Mouse (Mus musculus): ENCODE results near the gene Klk4. TPM values are rescaled to one million over a fixed set of nuclear protein-coding genes. Genes with fewer than 3 reads are reported as not detected.

The Klk4 gene
- polyA plus RNA-seq, 1 experiment from 2014 or later, result not detected

GRCm38 (mm10) chr7:43873237-43873636 is 7.7 kb upstream of the Klk4 start:
- Histone ChIP-seq H3K27ac (ENCODE audit: low read length) (no peak overlapping the region), H3K4me3 (ENCODE audit: low read depth, low read length) (no peak overlapping the region), H3K36me3 (ENCODE audit: control insufficient read depth, insufficient read depth) (no peaks in the 10 kb centered on the region), H3K4me1 (ENCODE audit: control insufficient read depth, low read depth, low read length) (no peaks in the 10 kb centered on the region), H3K27me3 (ENCODE audit: control insufficient read depth, insufficient read depth, low read depth, low read length) (no peaks in the 10 kb centered on the region), H3K9me3 (replicated peaks; ENCODE audit: control insufficient read depth, low read length) (no peaks in the 10 kb centered on the region), H3K4me2 (ENCODE audit: low read depth, low read length) (no peak overlapping the region), H3K9ac (ENCODE audit: low read depth, low read length) (no peak overlapping the region)
- ATAC-seq (ENCODE audit: low read depth), result no peak
- 11% methylated on average over 10 of the region's 10 CpGs for WGBS (ENCODE audit: insufficient replicate concordance)

- Histone ChIP-seq H3K4me3 (ENCODE audit: low read depth, low read length) (no peak overlapping the region), H3K27ac (ENCODE audit: low read length) (no peak overlapping the region), H3K36me3 (ENCODE audit: control insufficient read depth, insufficient read depth) (no peaks in the 10 kb centered on the region), H3K4me1 (ENCODE audit: control insufficient read depth, low read depth, low read length) (no peaks in the 10 kb centered on the region), H3K9me3 (replicated peaks; ENCODE audit: control insufficient read depth, low read length) (no peaks in the 10 kb centered on the region), H3K27me3 (ENCODE audit: control insufficient read depth, insufficient read depth, low read depth, low read length) (no peaks in the 10 kb centered on the region), H3K9ac (ENCODE audit: low read depth, low read length) (no peak overlapping the region), H3K4me2 (ENCODE audit: low read depth, low read length) (no peak overlapping the region)
- ATAC-seq (ENCODE audit: low read depth), result no peak
- 52% methylated on average over 3 of the region's 3 CpGs for WGBS (ENCODE audit: insufficient replicate concordance)
These were observed 7.3 kb upstream of the Klk4 start for GRCm38 (mm10) chr7:43873674-43874073.

- H3K9me3 ChIP-seq (replicated peaks; ENCODE audit: control insufficient read depth, low read length), result no peaks in the 10 kb centered on the region
- no peaks in the 10 kb centered on the region for H3K36me3 ChIP-seq (ENCODE audit: control insufficient read depth, insufficient read depth)
- no peaks in the 10 kb centered on the region for H3K4me1 ChIP-seq (ENCODE audit: control insufficient read depth, low read depth, low read length)
- WGBS (ENCODE audit: insufficient replicate concordance), result 71% methylated on average over 6 of the region's 6 CpGs
- H3K4me3 ChIP-seq (ENCODE audit: low read depth, low read length), result no peak overlapping the region
- no peaks in the 10 kb centered on the region for H3K27me3 ChIP-seq (ENCODE audit: control insufficient read depth, insufficient read depth, low read depth, low read length)
- H3K4me2 ChIP-seq (ENCODE audit: low read depth, low read length), result no peak overlapping the region
- ATAC-seq (ENCODE audit: low read depth), result no peak
- no peak overlapping the region for H3K9ac ChIP-seq (ENCODE audit: low read depth, low read length)
- no peak overlapping the region for H3K27ac ChIP-seq (ENCODE audit: low read length)
These were observed 6.0 kb upstream of the Klk4 start for GRCm38 (mm10) chr7:43874868-43875375.

- H3K4me2 ChIP-seq (ENCODE audit: low read depth, low read length), result no peak overlapping the region
- no peaks in the 10 kb centered on the region for H3K4me1 ChIP-seq (ENCODE audit: control insufficient read depth, low read depth, low read length)
- no peak overlapping the region for H3K4me3 ChIP-seq (ENCODE audit: low read depth, low read length)
- no peak overlapping the region for H3K9ac ChIP-seq (ENCODE audit: low read depth, low read length)
- ATAC-seq (ENCODE audit: low read depth), result no peak
- no peaks in the 10 kb centered on the region for H3K27me3 ChIP-seq (ENCODE audit: control insufficient read depth, insufficient read depth, low read depth, low read length)
- H3K36me3 ChIP-seq (ENCODE audit: control insufficient read depth, insufficient read depth), result no peaks in the 10 kb centered on the region
- WGBS (ENCODE audit: insufficient replicate concordance), result 54% methylated on average over 4 of the region's 4 CpGs
- H3K9me3 ChIP-seq (replicated peaks; ENCODE audit: control insufficient read depth, low read length), result no peaks in the 10 kb centered on the region
- H3K27ac ChIP-seq (ENCODE audit: low read length), result no peak overlapping the region
These were observed 4.5 kb upstream of the Klk4 start for GRCm38 (mm10) chr7:43876444-43876843.

GRCm38 (mm10) chr7:43878281-43878680 is 2.7 kb upstream of the Klk4 start:
- ATAC-seq (ENCODE audit: low read depth), result no peak
- H3K9me3 ChIP-seq (replicated peaks; ENCODE audit: control insufficient read depth, low read length), result no peaks in the 10 kb centered on the region
- WGBS (ENCODE audit: insufficient replicate concordance), result 7% methylated on average over 1 of the region's 1 CpGs
- H3K4me1 ChIP-seq (ENCODE audit: control insufficient read depth, low read depth, low read length), result no peaks in the 10 kb centered on the region
- no peak overlapping the region for H3K4me2 ChIP-seq (ENCODE audit: low read depth, low read length)
- no peaks in the 10 kb centered on the region for H3K36me3 ChIP-seq (ENCODE audit: control insufficient read depth, insufficient read depth)
- H3K4me3 ChIP-seq (ENCODE audit: low read depth, low read length), result no peak overlapping the region
- no peak overlapping the region for H3K9ac ChIP-seq (ENCODE audit: low read depth, low read length)
- no peaks in the 10 kb centered on the region for H3K27me3 ChIP-seq (ENCODE audit: control insufficient read depth, insufficient read depth, low read depth, low read length)
- no peak overlapping the region for H3K27ac ChIP-seq (ENCODE audit: low read length)

GRCm38 (mm10) chr7:43882346-43882745 is 1.4 kb downstream of the Klk4 start:
- Histone ChIP-seq H3K9me3 (replicated peaks; ENCODE audit: control insufficient read depth, low read length) (no peaks in the 10 kb centered on the region), H3K27ac (ENCODE audit: low read length) (no peak overlapping the region), H3K27me3 (ENCODE audit: control insufficient read depth, insufficient read depth, low read depth, low read length) (no peaks in the 10 kb centered on the region), H3K4me3 (ENCODE audit: low read depth, low read length) (no peak overlapping the region), H3K4me1 (ENCODE audit: control insufficient read depth, low read depth, low read length) (no peaks in the 10 kb centered on the region), H3K36me3 (ENCODE audit: control insufficient read depth, insufficient read depth) (no peaks in the 10 kb centered on the region), H3K9ac (ENCODE audit: low read depth, low read length) (no peak overlapping the region), H3K4me2 (ENCODE audit: low read depth, low read length) (no peak overlapping the region)
- ATAC-seq (ENCODE audit: low read depth), result no peak
- 9% methylated on average over 4 of the region's 4 CpGs for WGBS (ENCODE audit: insufficient replicate concordance)

GRCm38 (mm10) chr7:43882811-43883210 is 1.9 kb downstream of the Klk4 start:
- Histone ChIP-seq H3K36me3 (ENCODE audit: control insufficient read depth, insufficient read depth) (no peaks in the 10 kb centered on the region), H3K9me3 (replicated peaks; ENCODE audit: control insufficient read depth, low read length) (no peaks in the 10 kb centered on the region), H3K27me3 (ENCODE audit: control insufficient read depth, insufficient read depth, low read depth, low read length) (no peaks in the 10 kb centered on the region), H3K4me1 (ENCODE audit: control insufficient read depth, low read depth, low read length) (no peaks in the 10 kb centered on the region), H3K4me3 (ENCODE audit: low read depth, low read length) (no peak overlapping the region), H3K27ac (ENCODE audit: low read length) (no peak overlapping the region), H3K4me2 (ENCODE audit: low read depth, low read length) (no peak overlapping the region), H3K9ac (ENCODE audit: low read depth, low read length) (no peak overlapping the region)
- no peak for ATAC-seq (ENCODE audit: low read depth)
- WGBS (ENCODE audit: insufficient replicate concordance), result 7% methylated on average over 4 of the region's 4 CpGs

GRCm38 (mm10) chr7:43883547-43883946 is 2.6 kb downstream of the Klk4 start:
- Histone ChIP-seq H3K9ac (ENCODE audit: low read depth, low read length) (no peak overlapping the region), H3K9me3 (replicated peaks; ENCODE audit: control insufficient read depth, low read length) (no peaks in the 10 kb centered on the region), H3K27ac (ENCODE audit: low read length) (no peak overlapping the region), H3K36me3 (ENCODE audit: control insufficient read depth, insufficient read depth) (no peaks in the 10 kb centered on the region), H3K27me3 (ENCODE audit: control insufficient read depth, insufficient read depth, low read depth, low read length) (no peaks in the 10 kb centered on the region), H3K4me2 (ENCODE audit: low read depth, low read length) (no peak overlapping the region), H3K4me1 (ENCODE audit: control insufficient read depth, low read depth, low read length) (no peaks in the 10 kb centered on the region), H3K4me3 (ENCODE audit: low read depth, low read length) (no peak overlapping the region)
- ATAC-seq (ENCODE audit: low read depth), result no peak
- 9% methylated on average over 14 of the region's 14 CpGs for WGBS (ENCODE audit: insufficient replicate concordance)

GRCm38 (mm10) chr7:43891365-43891764 is 10.4 kb downstream of the Klk4 start:
- Histone ChIP-seq H3K4me2 (ENCODE audit: low read depth, low read length) (no peak overlapping the region), H3K36me3 (ENCODE audit: control insufficient read depth, insufficient read depth) (no peaks in the 10 kb centered on the region), H3K27me3 (ENCODE audit: control insufficient read depth, insufficient read depth, low read depth, low read length) (no peaks in the 10 kb centered on the region), H3K27ac (ENCODE audit: low read length) (no peak overlapping the region), H3K4me3 (ENCODE audit: low read depth, low read length) (no peak overlapping the region), H3K9ac (ENCODE audit: low read depth, low read length) (no peak overlapping the region), H3K9me3 (replicated peaks; ENCODE audit: control insufficient read depth, low read length) (no peaks in the 10 kb centered on the region), H3K4me1 (ENCODE audit: control insufficient read depth, low read depth, low read length) (no peaks in the 10 kb centered on the region)
- WGBS (ENCODE audit: insufficient replicate concordance), result 41% methylated on average over 5 of the region's 5 CpGs
- ATAC-seq (ENCODE audit: low read depth), result no peak

All from liver, embryonic 16.5 days (tissue).